Mouse (Mus musculus) heart, postnatal 0 days (tissue): ENCODE data around the gene Ccdc174. TPM values are rescaled to one million over a fixed set of nuclear protein-coding genes. Genes with fewer than 3 reads are reported as not detected.

Experiments used
- ATAC-seq: fragments of 200-750 bp; cut with Nextera tagmentation; 2 replicates; pipeline ENCODE4 v1.8.0; 2017; ENCODE audit warnings: low read depth, moderate number of reproducible peaks, moderate library complexity; ENCODE audit not compliant: insufficient read depth
- DNase-seq: peaks from one replicate; pipeline ENCODE4 v3.0.0-alpha.2; 2016; ENCODE audit warnings: low spot score
- H3K27ac ChIP-seq: fragments of 300-500 bp; sonication (generic); 2 replicates; pipeline ENCODE4 v1.5.1; 2014; ENCODE audit warnings: low read depth, mild to moderate bottlenecking
- H3K27me3 ChIP-seq: fragments of 300-500 bp; sonication (generic); 2 replicates; pipeline ENCODE4 v1.6.1; 2014; ENCODE audit warnings: low read length, mixed read lengths; ENCODE audit not compliant: control insufficient read depth, insufficient read depth
- H3K36me3 ChIP-seq: fragments of 300-500 bp; sonication (generic); replicated peaks from 2 replicates; pipeline ENCODE4 v1.6.1; 2014; ENCODE audit warnings: low read length, mixed read lengths; ENCODE audit not compliant: control insufficient read depth, insufficient read depth
- H3K4me1 ChIP-seq: fragments of 300-500 bp; sonication (generic); 2 replicates; pipeline ENCODE4 v1.6.1; 2014; ENCODE audit warnings: antibody characterized with exemption; ENCODE audit not compliant: control insufficient read depth, insufficient read depth
- H3K4me2 ChIP-seq: fragments of 300-500 bp; sonication (generic); 2 replicates; pipeline ENCODE4 v1.6.1; 2014; ENCODE audit warnings: low read depth, mild to moderate bottlenecking, low read length, moderate library complexity
- H3K4me3 ChIP-seq: fragments of 300-500 bp; sonication (generic); 2 replicates; pipeline ENCODE4 v1.5.1; 2014; ENCODE audit warnings: low read depth, low read length
- H3K9ac ChIP-seq: fragments of 300-500 bp; sonication (generic); replicated peaks from 2 replicates; pipeline ENCODE4 v1.6.1; 2014; ENCODE audit warnings: low read depth, low read length, mixed read lengths
- H3K9me3 ChIP-seq: fragments of 300-500 bp; sonication (generic); replicated peaks from 2 replicates; pipeline ENCODE4 v1.6.1; 2016; ENCODE audit warnings: low read length; ENCODE audit not compliant: control insufficient read depth
- CTCF ChIP-seq: IDR thresholded peaks from 2 replicates; pipeline ENCODE4 v1.5.1; 2016; ENCODE audit warnings: antibody characterized with exemption, control low read depth, low read depth
- EP300 ChIP-seq: IDR thresholded peaks from 2 replicates; pipeline ENCODE4 v1.6.1; 2016; ENCODE audit warnings: antibody characterized with exemption, low read depth
- WGBS: fragments of 180-500 bp; shearing (Covaris S2); extraction: QIAGEN DNeasy Blood & Tissue Kit; methylation state at CpG from one replicate; pipeline ENCODE4 v1.1.7; 2014; 5-methylcytosine and 5-hydroxymethylcytosine counted together
- polyA plus RNA-seq: library from polyadenylated mRNA; unstranded; fragments of >200 nt; fragmentation: Nextera tagmentation; extraction: Ambion mirVana; gene quantifications from 2 replicates; pipeline ENCODE4 v1.2.1, GENCODE M21; 2015
- total RNA-seq: library from RNA; depleted of rRNA; stranded (reverse); fragments of >200 nt; gene quantifications from 2 replicates; pipeline ENCODE4 v1.2.3, GENCODE M21; 2014; ENCODE audit warnings: low replicate concordance; rRNA removed

Ccdc174 gene
- total and polyA plus RNA-seq, 2 experiments from 2014 or later, result 4.5 to 22.8 TPM

- H3K4me3 ChIP-seq, result no peak overlapping the region
- DNase-seq, result no peak
- WGBS, result 62% methylated on average over 4 of the region's 4 CpGs
- no peaks in the 10 kb centered on the region for H3K27me3 ChIP-seq
- no peak for TF ChIP-seq EP300
- TF ChIP-seq CTCF, result no peak
- H3K4me1 ChIP-seq, result no peaks in the 10 kb centered on the region
- H3K9ac ChIP-seq, result no peak overlapping the region
- no peaks in the 10 kb centered on the region for H3K9me3 ChIP-seq
- no peaks in the 10 kb centered on the region for H3K36me3 ChIP-seq
- ATAC-seq, result no peak
- no peak overlapping the region for H3K4me2 ChIP-seq
- H3K27ac ChIP-seq, result no peak overlapping the region
These were observed 60.6 kb downstream of the Ccdc174 start for GRCm38 (mm10) chr6:91938491-91938890.

- no peak overlapping the region for H3K4me2 ChIP-seq
- TF ChIP-seq EP300 (no peak), CTCF (no peak)
- no peak overlapping the region for H3K9ac ChIP-seq
- no peaks in the 10 kb centered on the region for H3K4me1 ChIP-seq
- no peaks in the 10 kb centered on the region for H3K27me3 ChIP-seq
- no peak overlapping the region for H3K27ac ChIP-seq
- WGBS, result 68% methylated on average over 2 of the region's 2 CpGs
- ATAC-seq (no peak), DNase-seq (no peak)
- no peaks in the 10 kb centered on the region for H3K9me3 ChIP-seq
- H3K4me3 ChIP-seq, result no peak overlapping the region
- H3K36me3 ChIP-seq, result no peaks in the 10 kb centered on the region
These were observed 70.6 kb downstream of the Ccdc174 start for GRCm38 (mm10) chr6:91948426-91948825.

Other genes with a start within 250 kb of the Ccdc174 start
- gene Slc6a6, start 194.0 kb upstream of the Ccdc174 start, total RNA-seq, result 95.3 and 149 TPM in 2 replicates
- gene Slc6a6, start 194.0 kb upstream of the Ccdc174 start, polyA plus RNA-seq, result 87.4 and 116 TPM in 2 replicates
- gene Grip2, start 50.8 kb upstream of the Ccdc174 start, total RNA-seq, result 6.4 and 14.7 TPM in 2 replicates
- gene Grip2, start 50.8 kb upstream of the Ccdc174 start, polyA plus RNA-seq, result 7.4 and 7.6 TPM in 2 replicates
- gene 4930590J08Rik, start 24.8 kb downstream of the Ccdc174 start, total RNA-seq, result 0.43 and 1.1 TPM in 2 replicates
- 0.10 and 0.11 TPM in 2 replicates for gene 4930590J08Rik, start 24.8 kb downstream of the Ccdc174 start, polyA plus RNA-seq
- 12.9 and 13.3 TPM in 2 replicates for gene Fgd5, start 100.8 kb downstream of the Ccdc174 start, total RNA-seq
- gene Fgd5, start 100.8 kb downstream of the Ccdc174 start, polyA plus RNA-seq, result 7.7 and 8.1 TPM in 2 replicates
- gene Nr2c2, start 213.3 kb downstream of the Ccdc174 start, total RNA-seq, result 47.0 and 48.9 TPM in 2 replicates
- 7.4 and 8.0 TPM in 2 replicates for gene Nr2c2, start 213.3 kb downstream of the Ccdc174 start, polyA plus RNA-seq